In genomic region chr2:166258771-166259180, GRCm38 (mm10) we compare ENCODE assay signal across 10 mouse cellular contexts.
A peak's percentile ranks its signal among the peaks of the same experiment; 100 is the strongest.
DNase-seq lines count a peak whose midpoint lies in the region; ATAC-seq and TF ChIP-seq lines count a peak whose summit lies in the region.
"Had no signal": no experiment of that assay in that cellular context is flagged by ENCODE, and none has a peak within 500 bp of the region (broad histone marks: within the 10 kb centered on the region; RNA-seq: fewer than 3 reads in every experiment).

No protein-coding gene starts in this region.

- H3K4me2 ChIP-seq in hindbrain, embryonic 16.5 days (ENCODE audit: low read length), result no peak overlapping the region; the same call in 1 of the 2 replicates
- 0 out of 2 replicates have a peak overlapping the region, but pooled peaks have one; percentile 8 for H3K4me2 ChIP-seq in embryonic facial prominence, embryonic 14.5 days (ENCODE audit: low read depth, low read length)
- no peak overlapping the region for H3K4me2 ChIP-seq in limb, embryonic 15.5 days

- no peak for TF ChIP-seq CTCF in ES-Bruce4 (IDR thresholded peaks at IDR 0.05; ENCODE audit: low read depth, low read length)

- peaks cover 68% of the 10 kb centered on the region for H3K27me3 ChIP-seq in hindbrain, embryonic 10.5 days (ENCODE audit: insufficient read depth, poor library complexity, severe bottlenecking)
- no peaks in the 10 kb centered on the region for H3K27me3 ChIP-seq in hindbrain, embryonic 16.5 days (replicated peaks; ENCODE audit: control insufficient read depth, insufficient read depth, low read length)
- no peaks in the 10 kb centered on the region for H3K27me3 ChIP-seq in ES-Bruce4 (ENCODE audit: control insufficient read depth, insufficient read depth, low read length, poor library complexity, severe bottlenecking)
- no peaks in the 10 kb centered on the region for H3K27me3 ChIP-seq in embryonic facial prominence, embryonic 14.5 days (replicated peaks; ENCODE audit: control insufficient read depth, insufficient read depth, low read length)
- no peaks in the 10 kb centered on the region for H3K27me3 ChIP-seq in limb, embryonic 15.5 days

- H3K4me1 ChIP-seq in hindbrain, embryonic 10.5 days (replicated peaks), result peaks cover 73% of the 10 kb centered on the region
- peaks cover 18% of the 10 kb centered on the region for H3K4me1 ChIP-seq in hindbrain, embryonic 16.5 days (ENCODE audit: control insufficient read depth, insufficient read depth, low read depth, low read length)
- H3K4me1 ChIP-seq in ES-Bruce4 (ENCODE audit: control insufficient read depth, insufficient read depth, low read length), result peaks cover 10% of the 10 kb centered on the region
- peaks cover 30% of the 10 kb centered on the region for H3K4me1 ChIP-seq in embryonic facial prominence, embryonic 14.5 days (ENCODE audit: control insufficient read depth, insufficient read depth, low read length)
- H3K4me1 ChIP-seq in limb, embryonic 15.5 days, result peaks cover 24% of the 10 kb centered on the region

- H3K4me3 ChIP-seq in hindbrain, embryonic 10.5 days, result peak overlapping the region; percentile 20; the same call in 1 of the 2 replicates
- H3K4me3 ChIP-seq in hindbrain, embryonic 16.5 days (ENCODE audit: low read length), result no peak overlapping the region
- no peak overlapping the region for H3K4me3 ChIP-seq in ES-Bruce4 (ENCODE audit: low read depth, low read length)
- H3K4me3 ChIP-seq in embryonic facial prominence, embryonic 14.5 days (ENCODE audit: low read depth, low read length), result no peak overlapping the region
- no peak overlapping the region for H3K4me3 ChIP-seq in limb, embryonic 15.5 days

- no peak overlapping the region; the same call in 1 of the 2 replicates for H3K9ac ChIP-seq in hindbrain, embryonic 16.5 days (ENCODE audit: low read depth, low read length)
- no peak overlapping the region for H3K9ac ChIP-seq in ES-Bruce4 (ENCODE audit: low read depth, poor library complexity, severe bottlenecking)
- H3K9ac ChIP-seq in embryonic facial prominence, embryonic 14.5 days (ENCODE audit: low read depth, low read length), result no peak overlapping the region
- H3K9ac ChIP-seq in limb, embryonic 15.5 days, result no peak overlapping the region

- ATAC-seq in hindbrain, embryonic 16.5 days, result no peak
- no peak for ATAC-seq in embryonic facial prominence, embryonic 14.5 days (ENCODE audit: low read depth)
- ATAC-seq in limb, embryonic 15.5 days (ENCODE audit: insufficient number of reproducible peaks, low FRiP score, low TSS enrichment, low read depth), result no peak

- DNase-seq in hindbrain, embryonic 10.5 days (ENCODE audit: low spot score), result no peak
- no peak for DNase-seq in embryonic facial prominence, embryonic 14.5 days (ENCODE audit: low spot score)
- no peak for DNase-seq in left cerebral cortex, adult 18-20 months (ENCODE audit: low spot score in 2 of 2)
- DNase-seq in cerebellum, adult 9-10 months, result no peak
- no peak for DNase-seq in cerebellum, postnatal 4 days (ENCODE audit: low spot score in 2 of 2)
- DNase-seq: adrenal gland, postnatal 36 days; layer of hippocampus, postnatal 36 days had no signal

- no peaks in the 10 kb centered on the region for H3K36me3 ChIP-seq in hindbrain, embryonic 10.5 days
- H3K36me3 ChIP-seq in hindbrain, embryonic 16.5 days (ENCODE audit: control insufficient read depth, insufficient read depth, low read length), result no peaks in the 10 kb centered on the region
- no peaks in the 10 kb centered on the region for H3K36me3 ChIP-seq in ES-Bruce4 (ENCODE audit: control insufficient read depth, insufficient read depth, low read length, poor library complexity, severe bottlenecking)
- H3K36me3 ChIP-seq in embryonic facial prominence, embryonic 14.5 days (ENCODE audit: control insufficient read depth, insufficient read depth, low read length), result no peaks in the 10 kb centered on the region
- H3K36me3 ChIP-seq in limb, embryonic 15.5 days, result no peaks in the 10 kb centered on the region

- H3K27ac ChIP-seq in hindbrain, embryonic 10.5 days, result peak overlapping the region; percentile 71
- no peak overlapping the region for H3K27ac ChIP-seq in hindbrain, embryonic 16.5 days (ENCODE audit: low read depth, low read length)
- H3K27ac ChIP-seq in ES-Bruce4 (ENCODE audit: insufficient read depth, low read length), result no peak overlapping the region
- H3K27ac ChIP-seq in embryonic facial prominence, embryonic 14.5 days (replicated peaks; ENCODE audit: low read depth, low read length), result no peak overlapping the region; the same call in 1 of the 2 replicates
- peak overlapping the region; percentile 22; the same call in 1 of the 2 replicates for H3K27ac ChIP-seq in limb, embryonic 15.5 days

- no peak for TF ChIP-seq POLR2A in ES-Bruce4 (IDR thresholded peaks at IDR 0.05; ENCODE audit: insufficient read depth, low read length)

- WGBS in hindbrain, embryonic 10.5 days, result 7% methylated on average over 7 of the region's 7 CpGs
- WGBS in hindbrain, embryonic 16.5 days, result 9% methylated on average over 7 of the region's 7 CpGs
- 9% methylated on average over 7 of the region's 7 CpGs for WGBS in embryonic facial prominence, embryonic 14.5 days
- WGBS in limb, embryonic 15.5 days, result 12% methylated on average over 7 of the region's 7 CpGs

- peak; percentile 68; the same call in 1 of the 2 replicates for TF ChIP-seq EP300 in ES-Bruce4 (IDR thresholded peaks at IDR 0.05; ENCODE audit: insufficient read depth, low read depth, low read length)

- no peaks in the 10 kb centered on the region for H3K9me3 ChIP-seq in hindbrain, embryonic 10.5 days
- no peaks in the 10 kb centered on the region for H3K9me3 ChIP-seq in hindbrain, embryonic 16.5 days (ENCODE audit: control insufficient read depth, low read length)
- H3K9me3 ChIP-seq in ES-Bruce4 (replicated peaks; ENCODE audit: control insufficient read depth, insufficient read depth, low read length, poor library complexity, severe bottlenecking), result no peaks in the 10 kb centered on the region
- H3K9me3 ChIP-seq in embryonic facial prominence, embryonic 14.5 days (ENCODE audit: control insufficient read depth, low read length), result 0 out of 2 replicates have a peak, but pooled peaks cover 4% of the 10 kb centered on the region
- no peaks in the 10 kb centered on the region for H3K9me3 ChIP-seq in limb, embryonic 15.5 days

Comparison
In these comparisons a context has a peak if more than half of its experiments do, and no peak if none do; other contexts are left out.
1. H3K27ac ChIP-seq: peak in hindbrain, embryonic 10.5 days (single experiment) and limb, embryonic 15.5 days (single experiment); none in hindbrain, embryonic 16.5 days (single experiment), ES-Bruce4 (single experiment) and embryonic facial prominence, embryonic 14.5 days (single experiment).